Mouse (Mus musculus): ENCODE measurements around the gene Rnft2. TPM values are rescaled to one million over a fixed set of nuclear protein-coding genes. Genes with fewer than 3 reads are reported as not detected.

The Rnft2 gene
- 1 to 10 TPM in 1 of 2 experiments, under 1 TPM in 1; 0.07 to 2.8 TPM for polyA plus RNA-seq (2017; shearing (Covaris generic))

DNA sequence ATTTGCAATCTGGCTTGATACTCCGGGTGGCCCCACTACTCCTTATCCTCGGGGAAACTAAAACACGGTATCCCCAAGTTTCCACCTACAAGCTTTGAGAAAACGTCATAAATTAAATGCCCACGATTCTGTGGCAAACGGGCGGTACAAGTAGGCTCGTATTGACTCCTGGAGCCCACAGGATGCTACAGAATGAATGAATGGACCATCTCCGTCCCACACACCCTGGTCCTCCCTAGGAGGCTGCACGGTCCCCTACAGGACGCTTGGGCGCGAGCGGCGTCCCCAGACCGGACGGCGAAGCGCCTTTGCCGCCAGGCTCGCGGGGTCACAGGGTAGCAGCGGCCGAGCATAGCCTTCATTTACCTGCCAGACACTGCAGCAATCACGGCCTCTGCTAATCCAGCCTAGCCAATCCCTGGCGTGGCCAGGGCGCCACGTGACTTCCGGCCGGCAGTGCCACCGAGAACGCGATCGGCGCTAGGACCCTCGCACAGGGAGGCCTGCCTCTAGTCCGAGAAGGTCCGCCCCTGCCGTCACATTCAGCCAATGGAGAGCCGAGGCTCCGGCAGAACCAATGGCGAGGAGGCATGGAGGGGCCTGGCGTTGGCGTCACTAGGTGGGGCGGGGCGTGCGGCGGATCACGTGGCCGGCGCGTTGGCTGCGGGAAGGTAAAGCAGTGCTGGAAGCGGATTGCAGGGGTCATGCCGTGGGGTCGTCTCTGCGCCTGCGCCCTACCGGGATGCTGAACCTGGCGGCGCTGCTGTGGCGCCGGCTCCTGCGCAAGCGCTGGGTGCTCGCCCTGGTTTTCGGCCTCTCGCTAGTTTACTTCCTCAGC lies at the start of gene Rnft2, which contains the start of gene 2410131K14Rik:
Gene Rnft2 (minus strand): TSS at position 511 of the 838 bp plus-strand sequence.
Gene 2410131K14Rik (plus strand): TSS at position 622 of the 838 bp plus-strand sequence.

DNA sequence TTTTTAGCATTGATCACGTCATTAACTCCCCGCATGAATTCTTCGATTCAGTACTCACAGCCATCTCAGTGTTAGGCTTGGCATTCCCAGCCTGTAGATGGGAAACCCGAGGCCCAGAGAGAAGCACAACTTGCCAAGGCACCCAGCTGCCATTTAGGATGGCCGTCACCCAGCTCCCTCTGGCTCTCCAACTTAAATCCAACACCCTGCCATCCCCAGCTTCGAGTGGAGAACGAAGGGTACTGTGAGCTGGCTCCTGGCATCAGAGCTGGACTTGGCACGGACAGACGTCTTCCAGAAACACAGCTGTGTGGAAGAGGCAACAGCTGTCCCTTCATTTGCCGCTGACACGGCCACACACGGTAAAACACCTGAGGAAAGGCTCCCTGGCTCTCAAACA lies 80.3 kb downstream of the Rnft2 start, which contains the start of gene Hrk:
Gene Hrk (plus strand): TSS at position 68 of the 400 bp plus-strand sequence.

DNA sequence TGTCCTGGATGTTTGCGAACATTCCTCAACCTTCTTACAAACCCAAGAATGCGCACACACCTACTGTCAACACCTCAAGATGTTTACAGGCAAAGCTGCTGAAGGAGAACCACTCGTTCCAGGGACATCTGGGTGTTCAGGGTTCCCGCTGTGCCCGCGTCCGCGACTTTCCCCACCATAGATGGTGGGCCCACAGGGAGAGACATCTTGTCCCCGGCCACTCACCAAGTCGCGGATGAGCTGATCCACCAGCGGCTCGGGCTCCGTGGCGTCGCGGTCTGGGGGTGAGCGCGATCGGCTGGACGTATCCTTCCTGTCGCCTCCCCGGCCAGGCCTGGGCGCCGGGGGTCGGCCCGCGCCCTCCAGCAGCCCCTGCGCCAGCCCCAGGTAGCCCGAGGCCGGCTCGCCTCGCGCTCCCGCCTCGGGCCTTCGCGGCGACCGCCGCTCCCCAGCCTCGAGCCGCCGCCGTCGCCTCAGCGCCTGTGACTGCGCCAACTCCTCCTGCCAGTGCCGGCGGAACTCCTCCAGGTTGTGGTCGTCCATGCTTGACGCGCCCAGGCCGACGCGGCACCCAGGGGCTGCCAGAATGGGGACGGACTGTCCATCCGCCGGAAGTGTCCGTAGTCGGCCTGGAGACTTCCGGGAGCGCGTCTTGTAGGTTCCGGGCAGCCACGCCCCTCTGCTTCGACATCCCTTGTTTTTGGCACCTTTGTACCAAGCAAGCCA lies 89.9 kb downstream of the Rnft2 start, which contains the start of gene Fbxw8:
Gene Fbxw8 (minus strand): TSS at position 626 of the 726 bp plus-strand sequence.

Other genes starting within 250 kb of the Rnft2 start
- 10 to 100 TPM; 46.0 to 88.9 TPM for gene Tesc, start 217.4 kb downstream of the Rnft2 start, polyA plus RNA-seq (2017; shearing (Covaris generic))
- gene Fbxw8, start 89.7 kb downstream of the Rnft2 start, polyA plus RNA-seq (2017; shearing (Covaris generic)): 10 to 100 TPM; 12.7 to 28.9 TPM
- under 1 TPM in 1 of 2 experiments, not detected in 1; 0.91 TPM for gene Hrk, start 80.5 kb downstream of the Rnft2 start, polyA plus RNA-seq (2017; shearing (Covaris generic))
- gene 2410131K14Rik, start 111 bp upstream of the Rnft2 start, polyA plus RNA-seq (2017; shearing (Covaris generic)): 1 to 10 TPM; 5.7 to 7.3 TPM

Data from inflammation-experienced regulatory T-cells (primary cell).